Mouse (Mus musculus): ENCODE measurements around the gene Slc6a17.

Gene Slc6a17

GRCm38 (mm10) chr3:107466577-107466976, 51.2 kb downstream of the Slc6a17 start:
- DNase-seq (ENCODE audit: low read depth): no peak

DNA sequence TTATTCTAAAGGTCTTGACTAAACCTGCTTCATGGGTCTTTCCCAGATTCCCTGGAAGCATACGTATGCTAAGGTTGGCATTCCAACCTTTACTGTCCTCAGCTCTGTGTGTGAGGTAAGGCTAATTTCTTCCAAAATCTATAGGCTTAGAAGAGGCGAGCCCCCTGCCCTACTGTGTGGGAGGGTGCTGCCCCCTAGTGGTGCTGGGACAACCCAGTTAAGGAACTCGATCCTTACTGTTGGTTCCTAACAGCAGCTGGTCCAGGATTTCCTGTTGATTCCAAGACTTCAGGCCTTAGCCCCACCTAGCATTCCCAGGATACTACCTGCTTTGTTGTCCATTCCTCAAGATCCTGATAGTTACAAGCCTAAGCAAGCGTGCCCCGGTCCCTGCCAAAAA, 55.7 kb downstream of the Slc6a17 start:
- no peak for DNase-seq (ENCODE audit: low read depth)

DNA sequence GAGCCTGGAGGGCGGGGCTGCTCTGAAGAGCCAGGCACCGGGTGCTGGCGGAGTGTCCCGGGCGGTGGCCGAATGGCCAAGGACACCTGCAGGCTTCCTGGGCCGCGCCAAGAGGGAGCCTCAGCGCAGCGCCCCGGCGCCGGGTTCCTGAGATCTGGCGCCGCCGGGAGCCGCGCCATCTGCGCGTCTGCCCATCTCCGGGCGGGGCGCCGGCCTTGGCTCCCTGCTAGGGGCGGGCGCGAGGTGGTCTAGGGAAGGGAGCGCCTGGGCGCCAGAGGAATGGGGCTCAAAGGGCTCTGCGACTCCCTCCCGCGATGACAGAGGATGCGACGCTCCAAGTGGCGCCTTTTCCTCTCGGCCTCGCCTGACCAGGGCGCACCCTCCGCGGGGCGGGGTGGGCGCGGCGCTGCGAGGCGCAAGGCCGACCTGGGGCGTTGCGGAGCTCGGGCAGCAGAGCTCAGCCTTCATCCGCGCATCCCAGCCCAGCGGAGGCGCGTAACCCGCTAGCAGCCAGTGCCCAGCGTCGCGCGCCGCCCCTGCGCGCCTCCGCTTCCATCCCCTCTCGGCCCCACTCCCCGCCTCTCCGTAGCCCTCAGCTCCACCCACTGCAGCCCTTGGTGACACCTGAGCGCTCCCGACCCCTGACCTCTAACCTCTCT, 57.9 kb downstream of the Slc6a17 start:
- no peak for DNase-seq (ENCODE audit: low read depth)

DNA sequence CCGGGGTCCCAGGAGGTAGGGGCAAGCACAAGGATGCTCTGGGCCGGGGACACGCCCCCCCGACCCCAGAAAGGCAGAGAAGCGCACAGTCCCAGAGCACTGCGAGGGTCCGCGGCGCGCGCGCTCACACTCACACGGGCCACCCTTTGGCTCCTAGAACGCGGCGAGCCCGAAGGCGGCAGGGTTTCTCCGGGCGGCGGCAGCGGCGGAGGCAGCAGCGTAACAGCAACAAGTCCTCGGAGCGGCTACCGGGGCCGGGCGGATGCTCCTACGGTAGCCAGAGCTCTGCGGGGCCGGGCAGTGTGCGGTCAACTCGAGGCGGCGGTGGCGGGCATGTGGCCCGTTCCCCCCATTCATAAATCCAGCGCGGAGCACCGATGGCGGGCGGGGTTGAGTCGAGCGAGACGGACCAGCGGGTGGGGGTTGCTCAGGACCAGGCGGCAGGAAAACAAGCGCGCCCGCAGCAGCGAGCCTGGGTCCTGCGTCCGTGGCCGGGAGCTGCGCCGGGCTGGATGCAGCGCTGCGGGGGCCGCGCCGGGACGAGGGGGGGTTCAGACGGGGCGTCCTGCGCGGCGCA, 58.5 kb downstream of the Slc6a17 start, which contains the start of gene Kcnc4:
TSS of gene Kcnc4 (minus strand) at position 357 of the 577 bp plus-strand sequence.
- no peak for DNase-seq (ENCODE audit: low read depth)

- DNase-seq (ENCODE audit: low read depth): no peak
Observed at GRCm38 (mm10) chr3:107458528-107459195, 59.2 kb downstream of the Slc6a17 start.

DNA sequence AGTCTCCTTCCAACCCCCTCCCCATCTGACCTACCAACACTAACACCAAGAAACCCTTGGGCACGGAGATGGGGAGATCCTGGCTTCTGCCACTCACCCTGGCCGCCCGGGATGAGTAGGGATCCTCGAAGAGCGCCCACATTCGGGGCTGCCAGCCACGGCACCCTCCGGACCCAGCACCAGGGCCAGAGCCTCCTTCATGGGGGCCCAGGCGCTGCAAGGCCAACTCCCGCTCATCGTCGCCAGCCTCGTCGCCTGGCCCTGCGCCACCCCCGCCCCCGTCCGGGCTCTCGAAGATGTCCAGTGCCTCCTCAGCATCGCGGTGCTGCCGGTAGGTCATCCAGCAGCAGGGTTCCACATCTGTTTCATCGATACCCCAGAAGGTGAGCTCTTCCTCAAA, 59.7 kb downstream of the Slc6a17 start:
- DNase-seq (ENCODE audit: low read depth): no peak

DNA sequence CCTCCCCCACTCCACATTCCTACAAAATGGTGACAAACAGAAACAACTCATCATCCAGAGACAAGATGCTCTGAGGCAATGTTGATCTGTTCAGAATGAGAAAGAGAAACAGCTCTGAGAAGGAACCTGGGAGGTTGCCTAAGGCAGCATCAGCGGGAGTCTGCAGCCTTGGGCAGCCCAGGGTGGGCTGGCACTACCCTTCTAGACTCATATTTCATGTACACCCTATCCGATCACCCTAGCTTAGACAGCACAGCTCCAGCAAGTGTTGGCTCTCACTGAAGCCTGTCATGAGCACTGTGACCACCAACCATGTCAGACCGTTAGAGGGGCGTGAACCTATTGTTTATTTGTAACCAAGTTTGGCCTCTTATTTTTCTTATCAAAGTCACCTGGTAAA, 63.5 kb downstream of the Slc6a17 start:
- no peak for DNase-seq (ENCODE audit: low read depth)

DNA sequence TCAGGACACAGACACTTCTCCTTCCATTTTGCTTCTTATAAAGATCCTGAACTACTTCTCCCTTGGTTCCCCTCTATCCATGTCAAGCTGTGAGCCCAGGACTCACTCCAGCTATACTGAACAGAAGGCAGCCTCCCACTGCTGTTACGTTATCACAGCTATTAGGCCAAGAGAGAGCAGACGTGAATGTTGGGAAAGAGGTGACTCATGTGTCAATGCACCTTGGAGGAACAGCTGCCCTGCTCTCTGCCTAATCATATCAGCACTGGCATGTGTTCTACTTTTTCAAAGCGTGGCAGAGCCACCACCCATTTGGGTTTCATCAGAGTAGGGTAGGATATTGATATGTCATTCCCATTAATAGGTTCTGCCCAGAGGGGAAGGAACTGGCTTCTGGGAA, 71.0 kb downstream of the Slc6a17 start:
- no peak for DNase-seq (ENCODE audit: low read depth)

DNA sequence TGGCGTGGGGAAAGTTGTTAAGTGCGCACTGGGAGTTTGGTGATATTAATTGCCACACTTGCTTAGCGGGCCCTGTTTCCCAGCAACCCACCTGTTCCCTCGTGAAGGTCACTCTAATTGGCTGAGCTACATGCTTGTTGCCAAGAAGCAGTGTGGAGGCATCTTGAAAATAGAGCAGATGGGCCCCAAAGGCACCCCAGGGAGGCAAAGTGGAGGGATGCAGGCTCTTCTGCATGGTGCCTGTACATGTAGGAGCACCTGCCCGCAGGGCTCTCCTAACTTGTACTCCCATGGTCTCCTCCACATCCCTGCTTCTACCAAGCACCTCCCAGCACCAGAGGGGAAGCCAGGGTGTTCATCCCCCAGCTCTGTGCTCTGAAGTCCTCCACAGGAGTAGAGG, 74.0 kb downstream of the Slc6a17 start:
- DNase-seq (ENCODE audit: low read depth): no peak

- no peak for DNase-seq (ENCODE audit: low read depth)
Observed at GRCm38 (mm10) chr3:107442191-107442590, 75.6 kb downstream of the Slc6a17 start.

- no peak for DNase-seq (ENCODE audit: low read depth)
Observed at GRCm38 (mm10) chr3:107441306-107441705, 76.5 kb downstream of the Slc6a17 start.

DNA sequence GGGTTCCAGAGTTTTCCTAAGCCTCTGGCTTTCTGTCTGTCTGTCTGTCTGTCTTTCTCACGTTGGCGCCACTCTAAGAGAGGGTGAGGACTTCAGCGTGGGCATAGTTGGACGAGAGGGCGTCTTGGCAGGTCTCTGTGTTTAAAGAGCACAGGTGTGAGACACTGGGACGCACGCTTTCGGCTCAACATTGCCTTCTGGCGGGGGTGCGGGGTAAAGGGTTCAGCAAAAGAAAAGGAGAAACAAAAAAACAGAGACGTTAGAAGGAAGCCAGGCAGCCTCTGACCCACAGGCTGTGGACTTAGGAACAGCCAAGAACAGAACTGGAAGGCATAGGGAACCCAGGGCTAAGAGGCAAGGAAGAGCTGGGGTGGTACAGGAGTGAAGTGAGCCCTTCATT, 78.5 kb downstream of the Slc6a17 start:
- DNase-seq (ENCODE audit: low read depth): no peak

DNA sequence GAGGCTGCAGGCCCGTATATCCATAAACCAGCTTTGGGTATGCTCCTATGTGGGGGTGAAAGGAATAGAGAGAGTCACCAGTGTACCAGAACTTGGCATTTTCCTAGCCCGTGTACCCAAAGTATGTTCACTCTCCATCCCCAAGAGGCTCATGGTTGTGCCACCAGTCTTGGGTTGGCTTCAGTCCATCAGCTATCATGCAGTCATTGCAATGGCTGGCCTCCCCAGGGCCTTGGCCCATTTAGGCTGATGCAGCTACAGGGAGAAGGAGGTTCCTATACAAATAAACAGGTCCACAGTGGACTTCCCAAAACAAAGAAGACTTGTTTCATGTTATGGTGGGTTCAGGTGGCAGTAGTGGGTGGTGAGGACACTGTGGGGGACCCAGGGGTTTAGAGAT, 80.2 kb downstream of the Slc6a17 start:
- DNase-seq (ENCODE audit: low read depth): no peak

DNA sequence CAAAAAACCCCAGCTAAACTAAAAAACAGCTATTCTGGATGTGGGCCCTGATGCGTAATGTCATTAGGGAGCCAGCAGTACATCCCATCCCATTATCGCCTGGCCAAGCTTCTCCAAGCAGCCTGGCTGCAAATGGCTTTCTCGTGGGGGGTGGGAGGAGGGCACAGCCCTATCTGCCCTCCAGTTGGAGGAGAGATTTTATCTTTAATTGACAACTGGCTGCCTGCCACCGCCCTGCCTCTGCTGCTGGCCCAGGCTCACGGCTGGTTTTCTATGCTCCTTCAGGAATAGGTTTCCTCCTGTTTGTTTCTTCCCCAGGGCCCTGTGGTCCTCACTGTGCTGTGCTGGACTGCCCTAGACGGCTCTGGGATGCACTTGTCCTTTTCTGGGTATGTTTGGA, 81.4 kb downstream of the Slc6a17 start:
- no peak for DNase-seq (ENCODE audit: low read depth)

DNA sequence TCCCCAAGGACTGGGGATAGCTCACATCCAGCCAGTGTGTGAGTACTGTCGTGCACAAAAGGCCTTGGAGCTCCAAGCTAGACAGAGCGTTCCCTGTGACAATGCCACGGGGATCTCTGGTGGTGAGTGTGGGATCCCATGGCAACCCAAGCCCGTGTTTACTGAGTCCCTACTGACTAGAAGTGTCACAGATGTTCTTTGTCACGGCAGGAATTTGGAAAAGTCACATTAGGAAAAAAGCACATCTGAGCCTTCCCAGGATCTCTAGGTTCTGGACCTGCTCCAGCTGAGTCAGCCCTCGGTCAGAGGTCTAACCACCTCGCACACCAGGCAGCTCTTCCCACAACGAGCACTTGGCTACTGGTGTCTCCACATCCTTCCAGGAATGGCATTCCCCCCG, 84.2 kb downstream of the Slc6a17 start:
- peak; percentile 20 for DNase-seq (ENCODE audit: low read depth)

- DNase-seq (ENCODE audit: low read depth): no peak
Observed at GRCm38 (mm10) chr3:107431268-107431667, 86.5 kb downstream of the Slc6a17 start.

DNA sequence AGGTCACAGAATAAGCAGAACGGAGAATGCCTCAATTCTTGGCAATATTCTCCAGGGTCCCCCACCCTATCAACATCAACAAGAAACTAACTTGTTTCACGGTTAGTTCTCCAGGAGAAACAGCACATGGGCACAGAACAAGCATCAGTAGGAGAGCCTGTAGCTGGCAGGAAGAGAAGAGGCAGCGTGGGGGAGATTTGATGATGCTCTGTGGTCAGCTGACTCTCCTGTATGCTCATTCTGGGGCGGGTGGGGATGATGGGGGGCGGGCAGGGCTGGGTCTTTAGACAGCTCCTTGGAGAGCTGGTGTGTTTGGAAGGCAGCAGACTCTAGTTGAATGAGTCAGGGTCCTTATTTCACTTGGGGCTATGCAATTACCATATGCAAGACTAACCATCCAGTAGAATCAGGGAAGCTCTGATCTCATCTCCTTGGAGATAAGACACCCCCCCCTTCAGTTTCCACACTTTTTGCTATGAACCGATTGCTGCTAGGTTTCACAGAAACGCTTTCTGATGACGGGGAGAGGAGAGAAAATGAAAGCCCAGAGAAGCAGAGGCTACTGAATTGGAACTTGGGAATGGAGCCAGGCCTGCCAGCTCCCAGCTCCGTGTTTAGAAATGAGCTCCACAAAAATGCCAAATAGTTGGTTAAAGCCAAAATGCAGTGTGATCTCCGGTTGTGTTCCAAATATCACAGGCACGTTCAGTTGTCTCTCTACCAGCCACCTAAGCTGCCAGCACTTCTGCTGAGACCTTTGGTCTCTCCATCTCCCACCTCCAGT, 93.4 kb downstream of the Slc6a17 start:
- no peak for DNase-seq (ENCODE audit: low read depth)

DNA sequence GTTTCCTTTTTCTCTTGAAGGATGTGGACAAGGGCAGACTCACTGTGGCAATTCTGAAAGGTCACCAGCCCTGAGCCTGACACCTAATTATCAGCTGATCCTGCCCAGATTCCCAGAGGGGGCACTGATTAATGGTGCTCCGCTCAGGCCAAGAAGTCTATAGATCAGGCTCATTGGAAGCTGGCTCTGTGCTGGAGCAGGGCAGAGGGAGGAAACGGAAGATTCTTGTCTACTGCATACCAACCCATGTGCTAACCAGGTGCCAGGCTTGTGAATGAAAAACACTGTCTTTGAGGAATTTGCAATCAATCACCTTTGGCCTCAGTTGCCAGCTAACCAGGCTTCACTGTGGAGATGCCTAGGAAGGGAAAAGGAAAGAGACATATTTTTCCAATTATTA, 97.7 kb downstream of the Slc6a17 start:
- no peak for DNase-seq (ENCODE audit: low read depth)

All from fibroblast of lung, adult 2 months (primary cell).